Mouse (Mus musculus) ovary, postnatal 14 days (tissue): ENCODE measurements around the gene Ssh1.
A peak's percentile ranks its signal among the peaks of the same experiment; 100 is the strongest.

Source experiments
- DNase-seq: peaks from one replicate; pipeline ENCODE4 v3.0.0; 2022; ENCODE audit warnings: low spot score

Ssh1 gene

GRCm38 (mm10) chr5:113888186-113888795 is 105.4 kb downstream of the Ssh1 start:
- no peak for DNase-seq

DNA sequence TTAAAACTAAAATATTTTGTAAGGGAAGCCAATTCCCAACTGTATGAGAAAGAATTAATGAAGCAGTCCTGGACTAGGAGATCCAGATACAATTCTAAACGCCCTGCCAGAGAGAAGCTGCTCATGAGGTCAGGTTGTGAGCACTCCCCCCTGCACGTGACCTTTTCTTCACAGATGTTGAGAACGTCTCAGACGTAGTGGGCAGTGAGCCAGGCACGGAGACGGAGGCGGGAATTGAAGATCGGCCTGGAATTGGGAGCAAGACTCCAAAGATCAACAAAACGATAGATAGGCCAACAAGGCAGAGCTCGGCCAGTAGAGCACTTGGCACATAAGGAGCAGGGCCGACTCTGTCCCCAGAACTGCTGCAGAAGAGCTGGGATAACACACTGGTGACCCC is 106.6 kb downstream of the Ssh1 start:
- DNase-seq = peak; percentile 54
